Mouse (Mus musculus): ENCODE measurements around the gene Zbtb42. TPM values are rescaled to one million over a fixed set of nuclear protein-coding genes. Genes with fewer than 3 reads are reported as not detected.

Gene Zbtb42
- total RNA-seq, 2 experiments from 2014 or later = 0.40 to 0.76 TPM

GRCm38 (mm10) chr12:112660576-112661326 lies 17.9 kb upstream of the Zbtb42 start:
- DNase-seq (ENCODE audit: extremely low spot score in 1 of 2, low spot score in 1 of 2) = no peak

DNA sequence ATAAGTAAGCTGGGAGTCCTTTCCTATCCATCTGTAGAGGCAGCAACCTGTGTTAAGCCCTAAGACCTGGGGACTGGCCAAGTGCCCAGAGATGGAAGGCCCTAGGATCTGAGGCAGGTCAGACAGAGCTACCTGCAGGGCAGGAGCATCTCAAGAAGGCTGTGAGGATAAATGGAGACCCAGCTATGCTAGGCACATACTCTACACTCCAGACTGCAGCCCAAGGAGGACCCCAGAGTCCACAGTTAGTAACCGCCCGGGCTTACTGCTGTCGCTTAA lies 17.4 kb upstream of the Zbtb42 start:
- no peak for DNase-seq (ENCODE audit: extremely low spot score in 1 of 2, low spot score in 1 of 2)

GRCm38 (mm10) chr12:112661851-112662250 lies 16.8 kb upstream of the Zbtb42 start:
- no peak for DNase-seq (ENCODE audit: extremely low spot score in 1 of 2, low spot score in 1 of 2)

DNA sequence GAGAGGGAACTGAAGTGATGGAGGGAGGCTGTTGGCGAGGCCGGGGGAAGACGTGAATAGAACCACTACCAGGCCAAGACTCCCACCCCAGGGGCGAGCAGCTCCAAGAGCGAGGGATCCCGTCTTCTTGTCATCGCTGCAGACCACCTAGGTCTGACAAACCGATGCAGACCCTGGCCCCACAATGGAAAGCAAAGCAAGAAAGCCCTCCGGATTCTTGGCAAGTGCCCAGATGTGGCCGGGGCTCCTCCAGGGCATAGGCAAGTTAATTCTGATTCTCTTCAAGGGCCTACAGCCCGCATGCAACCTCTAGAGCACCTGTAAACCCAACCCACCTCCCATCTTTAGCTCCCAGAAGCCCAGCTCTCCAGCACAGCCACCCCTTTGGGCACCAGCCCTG lies 15.3 kb upstream of the Zbtb42 start:
- DNase-seq (ENCODE audit: extremely low spot score in 1 of 2, low spot score in 1 of 2) = no peak

GRCm38 (mm10) chr12:112663716-112664115 lies 14.9 kb upstream of the Zbtb42 start:
- DNase-seq (ENCODE audit: extremely low spot score in 1 of 2, low spot score in 1 of 2) = no peak

- DNase-seq (ENCODE audit: extremely low spot score in 1 of 2, low spot score in 1 of 2) = no peak
These were observed 14.5 kb upstream of the Zbtb42 start for GRCm38 (mm10) chr12:112664124-112664523.

- no peak for DNase-seq (ENCODE audit: extremely low spot score in 1 of 2, low spot score in 1 of 2)
These were observed 14.0 kb upstream of the Zbtb42 start for GRCm38 (mm10) chr12:112664656-112665055.

GRCm38 (mm10) chr12:112665445-112665844 lies 13.2 kb upstream of the Zbtb42 start:
- DNase-seq (ENCODE audit: extremely low spot score in 1 of 2, low spot score in 1 of 2) = peak; percentile 55 to 75

DNA sequence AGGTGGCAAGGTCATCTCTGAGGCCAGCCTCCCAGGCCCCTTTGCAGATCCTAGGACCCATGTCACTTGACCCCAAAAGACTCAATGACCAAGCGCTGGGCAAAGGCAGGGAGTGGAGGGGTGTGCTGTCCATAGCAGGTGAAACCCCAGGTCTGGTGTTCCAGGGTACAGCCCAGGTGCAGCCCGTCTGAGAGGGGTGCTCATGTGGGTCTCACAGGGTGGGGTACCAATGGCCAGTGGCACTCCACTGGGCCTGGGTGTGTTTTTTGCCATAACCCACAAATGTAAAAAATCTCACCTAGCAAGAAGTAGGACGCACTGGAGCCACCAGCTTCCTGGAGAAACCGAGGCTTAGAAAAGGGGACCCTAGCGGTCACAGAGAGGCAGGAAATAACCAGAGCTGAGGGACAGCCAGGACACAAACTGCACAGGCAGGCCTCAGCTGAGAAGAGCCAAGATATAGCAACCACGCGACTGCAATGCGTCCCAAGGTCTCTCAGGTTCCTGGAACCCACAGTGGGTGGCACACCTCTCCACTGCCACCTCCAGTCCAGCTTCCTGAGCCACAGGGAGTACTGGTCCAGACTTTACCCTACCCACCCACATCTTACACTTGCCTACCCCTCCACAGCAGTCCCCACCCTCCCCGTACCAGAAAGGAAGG lies 12.6 kb upstream of the Zbtb42 start:
- no peak for DNase-seq (ENCODE audit: extremely low spot score in 1 of 2, low spot score in 1 of 2)

GRCm38 (mm10) chr12:112667619-112668297 lies 10.9 kb upstream of the Zbtb42 start:
- DNase-seq (ENCODE audit: extremely low spot score in 1 of 2, low spot score in 1 of 2) = no peak

DNA sequence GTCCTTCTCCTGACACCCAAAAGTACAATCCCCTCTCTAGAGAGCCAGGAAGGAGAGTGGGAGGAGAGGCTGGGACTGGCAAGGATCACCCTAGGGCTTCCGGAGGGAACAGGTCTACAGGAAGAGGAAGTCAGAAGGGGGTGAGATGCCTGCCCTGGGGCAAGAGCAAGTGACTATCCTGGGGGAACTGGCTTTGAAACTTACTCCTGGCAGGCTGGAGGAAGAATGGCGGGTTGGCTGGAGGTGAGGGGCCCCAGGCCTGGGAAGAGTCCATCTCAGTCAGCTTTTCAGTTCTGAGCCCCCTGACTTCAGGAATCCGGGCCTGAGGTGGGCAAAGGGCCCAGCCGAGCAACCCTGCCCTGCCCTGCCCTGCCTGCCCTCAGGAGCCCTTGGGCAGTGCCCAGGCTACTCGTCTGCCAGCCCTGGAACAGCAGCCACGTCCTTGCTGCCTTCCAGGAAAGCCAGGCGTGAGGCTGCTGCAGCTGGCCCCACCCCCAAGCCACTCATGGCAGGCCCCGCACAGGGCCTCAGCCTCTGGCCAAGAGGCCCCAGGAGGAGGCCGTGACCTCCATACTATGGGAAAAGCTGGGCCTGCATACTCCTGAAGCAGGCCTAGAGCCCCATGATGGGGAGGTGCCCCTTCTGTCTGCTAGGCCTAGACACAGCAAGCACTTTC lies 7.8 kb upstream of the Zbtb42 start:
- no peak for DNase-seq (ENCODE audit: extremely low spot score in 1 of 2, low spot score in 1 of 2)

DNA sequence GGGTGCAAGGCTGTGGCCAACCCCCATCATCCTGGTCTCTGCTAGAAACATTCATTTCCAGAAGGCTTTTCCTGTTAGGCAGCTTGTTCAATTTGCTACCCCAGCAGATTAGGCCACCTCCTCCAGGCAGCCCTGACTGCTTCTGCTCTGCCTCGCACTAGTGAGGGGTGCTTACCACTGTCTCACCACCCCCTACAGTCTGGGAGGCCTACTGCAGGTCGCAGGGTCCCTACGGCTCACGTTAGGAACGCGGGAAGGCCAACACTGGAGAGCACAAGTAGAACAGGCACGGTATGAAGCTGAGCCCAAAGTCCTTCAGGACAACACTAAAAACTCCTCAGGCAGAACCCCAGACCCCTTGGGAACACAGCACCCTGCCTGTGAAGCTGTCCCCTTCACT lies 6.7 kb upstream of the Zbtb42 start:
- DNase-seq (ENCODE audit: extremely low spot score in 1 of 2, low spot score in 1 of 2) = no peak

DNA sequence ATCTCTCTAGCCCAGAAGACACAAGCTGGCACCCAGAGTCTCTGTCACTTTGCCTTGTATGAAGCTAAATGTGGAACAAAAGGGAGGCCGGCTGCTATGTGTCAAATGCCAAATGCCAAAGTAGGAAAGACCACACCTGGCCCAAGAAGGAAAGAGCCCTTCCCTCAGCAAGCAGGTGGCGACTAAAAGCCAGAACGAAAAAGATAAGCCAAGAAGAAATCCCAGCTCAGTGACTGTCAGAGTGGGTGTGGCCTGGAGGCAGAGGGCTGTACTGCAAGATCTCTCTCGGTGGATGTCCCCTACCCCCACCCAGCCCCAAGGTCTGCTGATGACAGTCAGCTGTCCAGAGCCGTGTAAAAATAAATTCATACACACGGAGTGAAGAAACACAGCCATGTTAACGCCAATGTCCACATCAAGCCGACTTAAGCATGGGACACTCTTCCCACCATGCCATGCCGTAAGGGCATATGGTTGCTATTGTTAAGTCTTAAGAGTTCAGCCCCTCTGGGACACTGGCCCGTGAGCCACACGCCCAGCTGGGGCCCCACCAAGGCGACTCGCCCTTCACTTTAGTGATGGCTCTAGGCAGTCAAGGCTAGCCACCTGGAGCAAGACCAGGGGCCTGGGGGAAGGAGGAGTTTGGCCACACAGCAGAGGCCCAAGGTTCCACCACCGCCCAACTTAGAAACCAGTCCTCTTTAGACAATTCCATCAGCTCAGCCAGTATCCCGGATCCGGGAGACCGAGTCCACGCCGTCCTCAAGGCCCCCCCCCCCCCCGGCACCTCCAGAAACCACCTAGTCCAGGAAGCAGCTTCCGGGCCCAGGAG lies 5.7 kb upstream of the Zbtb42 start:
- no peak for DNase-seq (ENCODE audit: extremely low spot score in 1 of 2, low spot score in 1 of 2)

GRCm38 (mm10) chr12:112673576-112674091 lies 5.0 kb upstream of the Zbtb42 start:
- DNase-seq (ENCODE audit: extremely low spot score in 1 of 2, low spot score in 1 of 2) = no peak

GRCm38 (mm10) chr12:112674132-112675011 lies 4.3 kb upstream of the Zbtb42 start, which contains the start of gene Akt1:
Akt1 (minus strand) TSS chr12:112674884.
- peak in 1 of 2 experiments; percentile 51 for DNase-seq (ENCODE audit: extremely low spot score in 1 of 2, low spot score in 1 of 2)

- peak; percentile 68 to 84 for DNase-seq (ENCODE audit: extremely low spot score in 1 of 2, low spot score in 1 of 2)
These were observed 3.2 kb upstream of the Zbtb42 start for GRCm38 (mm10) chr12:112675245-112676035.

DNA sequence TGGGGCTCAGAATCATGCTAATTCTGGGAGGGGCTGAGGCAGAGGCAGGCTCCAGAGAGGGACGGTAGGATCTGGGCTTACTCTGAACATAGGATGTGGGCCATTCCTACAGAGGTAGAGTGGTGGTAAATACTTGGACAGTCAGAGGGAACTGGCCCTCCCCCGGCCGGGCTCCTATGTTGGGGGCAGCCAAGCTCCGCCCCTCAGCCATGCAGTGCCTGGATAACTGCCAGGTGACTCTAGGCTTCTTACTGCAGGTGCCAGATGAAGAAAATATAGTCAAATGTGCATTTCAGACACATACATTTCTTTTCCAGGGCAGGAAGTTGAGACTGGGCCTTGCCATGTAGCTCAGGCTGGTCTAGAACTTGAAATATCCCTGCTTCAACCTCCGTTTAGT lies 1.6 kb upstream of the Zbtb42 start:
- no peak for DNase-seq (ENCODE audit: extremely low spot score in 1 of 2, low spot score in 1 of 2)

DNA sequence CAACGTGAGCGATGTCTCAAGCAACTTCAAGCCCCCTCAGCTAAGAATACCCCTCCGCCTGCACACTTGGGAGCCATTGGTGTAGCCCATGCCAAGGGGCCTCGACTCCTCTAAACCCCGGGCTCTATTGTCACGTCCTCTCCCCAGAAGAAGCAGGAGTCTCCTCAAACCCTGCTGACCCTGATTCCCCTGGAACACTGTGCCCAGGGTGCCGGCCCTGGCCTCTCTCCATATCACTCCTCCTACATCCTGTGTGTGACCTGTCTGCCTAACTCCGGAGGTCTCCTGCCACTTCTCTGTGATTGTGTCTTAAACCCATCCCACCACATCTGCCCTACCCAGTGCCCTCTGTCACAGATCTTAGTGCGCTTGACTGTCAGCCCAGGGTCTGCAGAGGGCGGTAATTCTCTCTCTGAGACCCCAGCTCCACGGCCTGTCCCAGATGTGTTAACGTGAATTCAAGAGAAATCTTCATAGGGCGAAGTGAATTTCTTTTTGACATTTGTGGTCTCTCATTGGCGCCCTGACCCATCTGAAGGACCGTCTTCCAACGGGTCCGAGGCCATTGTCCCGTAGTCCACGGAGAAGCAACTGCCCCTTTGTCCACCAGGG lies 579 bp upstream of the Zbtb42 start:
- no peak for DNase-seq (ENCODE audit: extremely low spot score in 1 of 2, low spot score in 1 of 2)
